Mouse (Mus musculus): ENCODE results near the gene Gabrr2.

The Gabrr2 gene

DNA sequence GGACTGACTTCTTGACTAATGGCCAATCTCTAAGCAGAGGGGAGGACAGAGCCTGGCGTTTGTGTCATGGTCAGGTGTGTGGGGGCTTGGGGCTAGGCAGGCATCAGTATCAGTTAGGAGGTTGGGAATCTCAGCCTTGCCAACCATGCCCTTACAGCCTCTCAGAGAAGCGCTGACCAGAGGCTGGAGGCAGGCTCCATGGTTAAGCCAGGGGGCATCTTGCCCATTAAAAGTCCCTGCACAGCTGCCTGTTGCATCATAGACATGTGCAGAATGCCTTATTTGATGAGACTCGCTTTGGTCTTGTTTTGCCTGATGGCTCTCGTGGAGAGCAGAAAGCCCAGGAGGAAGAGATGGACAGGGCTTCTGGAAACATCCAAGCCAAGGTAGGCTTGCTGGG is at the start of gene Gabrr2:
Gabrr2 (plus strand) TSS at position 19 of the 400 bp plus-strand sequence.
- in situ Hi-C loops (cut with MboI, MseI) = no loop called here

DNA sequence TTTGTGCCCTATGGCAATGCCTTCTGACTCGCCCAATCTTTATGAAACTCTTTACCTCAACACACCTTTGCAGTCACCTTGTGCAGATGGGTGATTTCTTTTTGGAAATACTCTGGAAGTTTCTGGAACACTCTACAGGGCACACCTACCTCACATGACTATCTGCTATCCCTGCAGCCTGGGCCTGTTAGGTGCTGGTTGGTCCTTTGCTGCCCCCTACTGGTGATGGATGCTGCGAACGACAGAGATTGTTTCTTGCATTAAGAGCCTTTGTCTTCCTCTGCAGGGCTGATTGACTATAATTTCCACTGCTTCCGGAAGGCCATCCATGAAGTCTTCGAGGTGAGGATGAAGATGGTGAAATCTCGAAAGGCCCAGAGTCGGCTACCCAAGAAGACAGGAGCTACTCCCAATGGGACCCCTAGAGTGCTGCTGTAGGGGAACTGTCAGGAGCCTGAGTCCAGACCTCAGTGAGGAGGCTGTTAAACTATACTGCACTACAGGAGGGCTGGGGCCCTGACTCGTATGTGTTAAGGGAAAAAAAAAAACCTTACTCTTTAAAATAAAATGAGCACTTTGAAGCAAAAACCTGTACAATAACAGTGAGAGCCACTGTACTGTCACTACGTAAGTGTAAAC is 44.3 kb upstream of the Gabrr2 start:
- in situ Hi-C loops (cut with MboI, MseI) = no loop called here

DNA sequence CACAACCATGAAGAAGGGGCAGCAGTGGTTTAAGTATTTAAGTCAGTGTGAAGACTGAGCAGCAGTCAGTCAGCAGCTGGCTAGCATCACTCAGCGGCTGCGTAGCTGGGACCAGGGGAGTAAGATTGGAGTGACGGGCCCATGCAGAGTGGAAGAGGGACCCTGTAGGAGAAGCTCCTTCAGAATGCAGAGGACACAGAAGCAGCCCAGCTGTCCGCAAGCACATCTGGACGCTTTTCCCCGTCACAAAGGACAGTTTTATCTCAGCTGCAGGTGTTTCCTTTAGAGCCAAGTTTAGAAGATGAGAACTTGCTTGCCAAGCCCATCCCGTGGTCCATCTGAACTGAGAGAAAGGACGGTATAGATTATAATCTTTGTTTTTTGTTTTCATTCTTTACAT is 38.4 kb upstream of the Gabrr2 start:
- in situ Hi-C loops (cut with MboI, MseI) = no loop called here

DNA sequence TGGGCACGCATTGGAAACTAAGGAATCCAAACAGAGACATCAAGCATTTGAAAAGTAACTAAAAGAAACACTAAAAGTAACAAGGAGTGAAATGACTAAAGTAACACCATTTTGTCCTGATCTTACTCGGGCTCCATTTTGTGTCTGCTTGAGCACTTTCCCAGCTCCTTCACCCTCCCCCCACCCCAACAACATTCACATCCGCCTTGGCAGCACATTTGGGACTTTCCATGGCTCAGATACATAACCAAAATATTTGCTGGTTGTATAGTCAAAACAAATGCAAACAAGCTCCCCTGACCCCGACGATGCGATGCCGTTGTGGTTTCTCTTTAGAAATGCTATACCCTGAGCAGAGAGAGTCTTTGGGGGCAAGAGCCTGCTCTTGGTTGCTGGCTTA is 33.7 kb upstream of the Gabrr2 start:
- in situ Hi-C loops (cut with MboI, MseI) = no loop called here

DNA sequence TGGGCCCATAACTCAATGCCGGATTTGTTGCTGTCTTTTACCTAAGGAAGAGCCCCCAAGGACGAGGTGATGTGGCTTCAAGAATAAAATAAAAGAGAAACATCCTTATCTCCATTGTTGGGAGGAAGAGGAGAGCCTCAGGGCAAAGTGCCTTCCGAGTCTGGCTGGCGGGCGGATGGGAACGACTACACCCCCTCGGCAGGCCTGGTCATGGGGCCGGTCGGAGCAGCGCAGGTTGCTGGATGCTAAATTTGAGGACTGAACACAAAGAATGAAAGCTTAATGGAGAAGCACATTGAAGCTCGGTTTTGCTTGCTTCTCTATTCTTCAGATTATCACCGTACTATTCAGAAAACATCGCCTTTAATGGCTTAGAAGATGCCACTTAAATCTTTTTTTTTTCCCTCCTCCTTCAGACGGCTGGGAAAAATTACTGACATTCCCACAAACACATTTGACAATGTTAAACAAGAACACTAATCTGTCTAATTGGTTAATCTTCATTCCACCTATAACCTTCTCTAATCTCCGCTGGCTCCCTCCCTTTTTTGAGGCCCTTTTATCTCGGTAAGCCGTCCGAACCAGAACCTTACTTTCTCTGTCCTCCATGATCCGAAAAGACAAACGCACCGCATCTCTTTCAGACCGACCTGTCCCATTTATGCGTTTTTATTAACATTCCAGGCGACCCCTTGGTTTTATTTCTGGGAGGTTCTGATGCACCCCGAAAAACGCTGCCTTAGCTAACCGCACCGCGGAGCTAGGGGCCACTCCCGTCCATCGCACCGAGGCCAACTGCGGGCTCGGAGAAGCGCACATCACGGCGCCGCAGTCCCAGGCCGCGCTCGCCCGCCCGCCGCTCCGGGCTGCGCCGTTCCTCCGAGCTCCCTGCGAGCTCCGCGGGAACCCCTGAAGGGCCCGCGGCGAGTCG is 32.3 kb upstream of the Gabrr2 start:
- in situ Hi-C loops (cut with MboI, MseI) = no loop called here

DNA sequence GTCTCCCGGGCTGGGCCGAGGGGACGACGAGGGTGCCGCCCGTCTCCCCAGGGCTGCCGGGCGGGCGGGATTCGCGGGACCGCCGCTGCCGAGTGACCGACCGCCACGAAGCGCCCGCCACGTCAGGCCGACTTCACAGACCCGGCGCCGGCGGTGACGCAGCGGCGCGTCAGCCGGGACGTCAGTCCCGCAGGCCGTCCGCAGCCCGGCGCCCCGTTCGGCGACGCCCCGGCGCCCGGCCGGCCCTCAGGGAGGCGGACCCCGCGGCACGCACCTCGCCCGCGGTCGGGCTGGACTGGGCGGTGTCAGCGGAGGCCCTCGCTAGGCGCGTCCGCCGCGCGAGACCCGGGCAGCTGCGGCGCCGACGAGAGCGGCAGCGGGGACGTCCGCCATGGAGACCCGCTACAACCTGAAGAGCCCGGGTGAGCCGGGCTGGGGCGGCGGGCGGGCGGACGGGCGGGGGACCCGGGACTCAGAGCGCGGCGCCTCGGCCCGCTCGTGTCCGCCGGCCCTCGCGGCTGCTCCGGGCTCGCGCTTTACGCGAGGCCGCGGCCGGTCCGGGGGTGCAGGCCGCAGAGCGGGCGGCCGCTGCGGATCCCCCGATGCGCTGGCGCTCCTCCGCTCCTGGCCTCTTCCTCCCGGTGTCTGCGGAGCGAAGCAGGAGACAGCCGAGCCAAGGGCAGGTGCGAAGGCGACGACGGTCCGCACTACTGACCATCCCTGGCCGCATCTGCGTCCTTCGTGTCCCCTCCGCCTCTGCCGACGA is 31.4 kb upstream of the Gabrr2 start, which contains the start of gene Ube2j1:
Ube2j1 (plus strand) TSS at position 222 of the 766 bp plus-strand sequence.
- in situ Hi-C loops (cut with MboI, MseI) = no loop called here

DNA sequence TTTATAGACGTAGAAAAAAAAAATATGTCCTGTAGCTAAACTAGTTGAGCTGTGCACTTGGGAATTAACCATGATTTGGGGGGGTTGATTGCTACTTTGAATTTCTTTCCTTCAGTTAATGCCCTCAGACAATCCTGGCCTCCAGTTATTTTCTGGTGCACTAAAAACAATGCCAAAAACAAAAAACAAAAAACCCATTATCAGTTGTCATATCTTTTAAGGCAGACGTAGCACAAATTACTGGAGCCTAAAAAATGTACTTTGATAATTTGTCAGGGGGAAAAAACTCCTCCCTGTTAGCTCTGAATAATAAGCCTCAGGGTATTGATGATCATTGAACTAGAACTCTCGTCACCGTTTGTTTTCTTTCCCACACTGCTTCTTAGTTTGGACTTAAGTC is 30.8 kb upstream of the Gabrr2 start:
- in situ Hi-C loops (cut with MboI, MseI) = no loop called here

DNA sequence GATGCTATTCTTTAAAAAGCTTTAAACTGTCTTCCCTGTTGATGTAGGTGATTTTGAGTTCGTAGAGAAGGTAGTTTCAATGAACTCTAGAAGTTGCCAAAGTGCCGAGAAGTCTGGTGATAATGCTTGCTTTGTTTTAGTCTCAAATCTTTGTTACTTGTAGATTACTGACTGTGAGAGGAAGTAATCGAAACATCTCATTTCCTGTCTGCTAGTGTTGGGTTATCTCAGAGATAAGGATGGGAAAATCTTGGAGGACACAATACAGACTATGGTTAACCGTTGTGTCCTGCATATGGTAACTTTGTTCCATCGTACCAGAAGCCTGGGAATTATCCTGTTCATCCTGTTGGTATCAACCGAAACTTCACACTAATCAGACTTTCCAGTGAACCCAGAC is 29.3 kb upstream of the Gabrr2 start:
- in situ Hi-C loops (cut with MboI, MseI) = no loop called here

DNA sequence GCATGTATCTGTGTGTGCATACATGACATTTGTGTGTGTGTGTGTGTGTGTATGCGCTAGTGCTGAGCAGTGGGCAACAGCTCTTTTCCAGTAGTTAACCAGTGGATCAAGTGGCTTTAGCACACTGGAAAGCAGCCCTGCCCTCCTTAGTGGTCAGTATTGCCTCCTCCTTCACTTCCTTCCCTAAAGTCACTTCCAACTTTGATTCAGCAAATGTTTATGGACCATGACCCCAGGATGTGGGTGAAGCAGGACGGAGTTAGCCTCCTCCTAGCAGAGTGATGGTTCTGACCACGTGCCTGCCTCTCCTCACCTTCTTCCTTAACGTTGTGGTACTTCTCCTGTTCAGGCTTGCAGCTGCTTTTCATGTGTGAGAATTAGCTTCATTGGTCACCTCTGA is 23.0 kb upstream of the Gabrr2 start:
- in situ Hi-C loops (cut with MboI, MseI) = no loop called here

DNA sequence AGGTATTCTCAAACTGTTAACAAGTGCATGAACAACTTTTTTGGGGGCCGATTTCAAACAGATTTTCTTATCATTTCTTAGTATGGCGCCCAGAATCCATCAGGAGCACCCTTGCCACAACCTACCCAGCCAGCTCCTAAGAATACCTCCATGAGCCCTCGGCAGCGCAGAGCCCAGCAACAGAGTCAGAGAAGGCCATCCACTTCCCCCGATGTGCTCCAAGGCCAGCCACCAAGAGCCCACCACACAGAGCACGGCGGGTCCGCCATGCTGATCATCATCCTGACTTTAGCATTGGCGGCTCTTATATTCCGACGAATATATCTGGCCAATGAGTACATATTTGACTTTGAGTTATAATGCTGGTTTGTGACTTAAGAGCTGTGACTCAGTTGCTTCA is 13.2 kb upstream of the Gabrr2 start:
- in situ Hi-C loops (cut with MboI, MseI) = no loop called here

DNA sequence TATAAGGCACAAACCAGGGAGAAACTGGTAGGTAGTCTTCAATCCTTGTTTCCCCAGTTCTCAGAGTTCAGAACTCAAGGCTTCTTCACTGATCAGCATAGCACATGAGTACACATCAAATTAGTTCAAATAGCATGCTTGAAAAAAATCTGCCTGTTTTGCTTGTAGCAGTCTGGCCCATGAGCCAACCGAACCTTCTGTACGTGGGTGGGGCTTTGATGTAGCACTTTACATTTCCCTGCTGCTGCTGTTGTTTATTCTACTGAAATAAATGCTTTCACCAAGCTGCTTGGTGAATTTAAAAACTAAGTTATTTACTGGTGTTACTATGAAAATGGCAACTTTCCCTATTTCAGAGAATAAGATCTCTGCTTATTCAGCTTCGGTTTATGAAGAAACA is 10.7 kb upstream of the Gabrr2 start:
- in situ Hi-C loops (cut with MboI, MseI) = no loop called here

DNA sequence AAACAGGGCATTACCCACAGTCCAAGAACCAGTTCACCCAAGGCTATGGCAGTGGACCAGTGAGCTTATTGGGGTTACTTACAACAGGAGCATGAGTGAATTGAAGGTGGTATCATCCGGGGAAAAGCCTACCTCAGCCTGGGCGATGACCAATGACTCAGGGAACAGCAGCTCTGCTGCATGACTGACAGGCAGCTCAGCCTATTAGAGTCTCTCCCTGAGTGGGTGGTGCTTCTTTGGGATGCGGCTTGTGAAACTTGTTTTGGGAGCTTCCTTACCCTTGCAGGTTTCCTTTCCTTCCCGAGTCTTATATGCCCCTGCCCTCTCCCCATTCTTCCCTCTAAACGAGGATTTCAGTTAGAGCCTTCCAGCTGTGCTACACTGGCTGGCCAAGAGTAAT is 10.1 kb upstream of the Gabrr2 start:
- in situ Hi-C loops (cut with MboI, MseI) = no loop called here

DNA sequence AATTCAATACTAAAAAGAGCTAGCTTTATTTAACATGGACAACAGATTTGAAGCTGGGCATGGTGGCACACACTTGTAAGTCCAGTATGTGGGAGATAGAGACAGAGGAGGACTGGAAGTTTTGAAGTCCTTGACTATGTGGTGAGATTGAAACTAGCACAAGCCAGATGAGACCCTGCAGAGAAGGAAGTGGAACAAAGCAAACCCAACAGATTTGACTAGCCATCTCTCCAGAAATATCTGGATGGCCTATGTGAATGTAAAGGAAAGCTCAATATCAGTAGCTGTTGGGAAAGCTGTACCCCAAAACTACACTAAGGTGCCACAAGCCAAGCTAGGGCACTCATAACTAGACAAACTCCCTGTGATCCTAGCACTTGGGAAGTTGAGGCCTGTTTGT is 8.4 kb upstream of the Gabrr2 start:
- in situ Hi-C loops (cut with MboI, MseI) = no loop called here

DNA sequence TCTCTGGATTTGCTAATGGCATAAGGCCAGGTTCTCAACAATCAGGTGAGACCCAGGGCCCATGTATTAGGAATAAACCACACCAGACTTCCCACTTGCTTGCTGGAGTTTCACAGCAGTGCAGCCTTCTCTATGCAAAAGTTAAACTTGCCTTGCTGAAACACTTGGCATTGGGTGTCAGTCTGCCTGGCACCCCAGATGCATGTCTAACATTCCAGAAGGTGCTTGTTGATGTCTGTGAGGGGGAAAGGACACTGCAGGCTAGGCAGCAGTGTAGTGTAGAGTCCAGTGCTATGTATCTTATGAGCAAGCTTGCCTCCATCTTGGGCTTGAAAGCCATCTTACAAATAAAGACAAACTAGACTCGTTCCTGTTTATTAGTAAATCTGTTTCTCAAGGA is 6.5 kb upstream of the Gabrr2 start:
- in situ Hi-C loops (cut with MboI, MseI) = no loop called here

DNA sequence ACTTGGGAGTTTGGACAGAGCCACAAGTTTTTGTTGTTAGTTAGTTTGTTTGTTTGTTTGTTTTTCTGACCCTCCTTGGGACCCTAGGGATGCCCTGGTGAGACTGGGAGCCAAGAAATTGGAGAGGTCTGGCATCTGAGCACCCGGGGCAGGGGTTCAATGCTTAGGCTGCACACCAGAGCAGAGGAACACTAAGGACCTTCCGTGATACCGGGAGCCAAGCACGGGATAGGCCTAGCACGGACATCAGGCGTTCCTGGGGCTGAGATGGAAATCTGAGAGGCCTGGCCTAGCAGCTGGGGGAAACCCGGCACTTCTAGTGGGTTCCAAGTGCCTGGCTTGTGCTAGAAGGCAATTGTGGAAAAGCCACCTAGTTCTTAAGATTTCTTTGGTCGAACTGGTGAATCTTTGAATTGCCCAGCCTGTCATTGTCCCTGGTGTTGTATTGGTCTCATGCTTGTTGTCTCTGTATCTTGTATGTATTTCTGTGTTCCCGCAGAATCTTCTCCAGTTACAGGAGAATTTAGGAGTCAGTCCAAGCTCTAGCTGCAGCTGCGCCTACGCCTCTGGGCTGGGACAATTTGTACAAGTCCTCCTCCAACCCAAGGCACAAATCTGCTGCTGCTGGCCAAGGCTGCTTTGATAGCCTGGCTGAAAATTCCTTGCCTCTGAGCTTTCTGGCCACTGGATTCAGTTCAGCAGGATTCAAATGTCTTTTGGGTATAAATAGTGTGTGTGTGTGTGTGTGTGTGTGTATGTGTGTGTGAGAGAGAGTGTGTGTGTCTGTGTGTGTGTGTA is 4.7 kb upstream of the Gabrr2 start:
- in situ Hi-C loops (cut with MboI, MseI) = no loop called here

DNA sequence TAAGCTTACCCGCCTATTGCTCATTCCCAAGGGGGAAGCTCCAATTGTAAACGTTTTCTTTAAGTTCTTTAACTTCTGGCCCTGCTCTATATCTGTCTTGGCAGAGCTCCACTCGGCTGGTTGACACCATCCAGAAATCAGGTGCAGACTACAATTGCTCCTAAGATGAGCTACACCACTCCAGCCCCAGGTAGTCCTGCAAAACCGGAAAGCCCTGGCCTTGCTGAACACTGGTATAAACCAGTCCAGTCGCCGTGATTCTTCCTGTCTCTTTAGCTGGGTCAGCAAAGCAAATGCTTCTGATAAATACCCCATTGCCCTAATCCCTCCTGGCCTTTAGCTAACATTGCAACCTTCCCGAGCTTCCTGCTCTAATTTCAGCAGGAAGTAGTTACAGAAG is 1.6 kb upstream of the Gabrr2 start:
- in situ Hi-C loops (cut with MboI, MseI) = no loop called here

DNA sequence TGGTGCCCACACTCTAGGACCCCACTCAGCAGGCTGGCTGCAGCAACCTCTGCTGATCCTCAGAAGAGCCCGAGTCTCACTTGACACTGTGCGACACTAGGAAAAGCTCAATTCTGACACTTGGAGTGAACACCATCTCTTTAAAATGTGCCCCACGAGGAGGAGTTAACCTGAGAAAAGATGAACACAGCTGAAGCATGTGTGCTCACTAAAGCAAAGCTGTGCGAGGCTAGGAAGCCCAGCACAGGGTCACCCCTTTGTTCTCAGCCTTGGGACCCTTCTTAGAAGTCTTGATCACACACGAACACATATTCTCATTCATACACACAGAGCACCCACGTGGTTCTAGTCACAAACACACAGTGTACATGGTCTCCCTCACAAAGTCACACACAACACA is 2.2 kb downstream of the Gabrr2 start:
- in situ Hi-C loops (cut with MboI, MseI) = no loop called here

DNA sequence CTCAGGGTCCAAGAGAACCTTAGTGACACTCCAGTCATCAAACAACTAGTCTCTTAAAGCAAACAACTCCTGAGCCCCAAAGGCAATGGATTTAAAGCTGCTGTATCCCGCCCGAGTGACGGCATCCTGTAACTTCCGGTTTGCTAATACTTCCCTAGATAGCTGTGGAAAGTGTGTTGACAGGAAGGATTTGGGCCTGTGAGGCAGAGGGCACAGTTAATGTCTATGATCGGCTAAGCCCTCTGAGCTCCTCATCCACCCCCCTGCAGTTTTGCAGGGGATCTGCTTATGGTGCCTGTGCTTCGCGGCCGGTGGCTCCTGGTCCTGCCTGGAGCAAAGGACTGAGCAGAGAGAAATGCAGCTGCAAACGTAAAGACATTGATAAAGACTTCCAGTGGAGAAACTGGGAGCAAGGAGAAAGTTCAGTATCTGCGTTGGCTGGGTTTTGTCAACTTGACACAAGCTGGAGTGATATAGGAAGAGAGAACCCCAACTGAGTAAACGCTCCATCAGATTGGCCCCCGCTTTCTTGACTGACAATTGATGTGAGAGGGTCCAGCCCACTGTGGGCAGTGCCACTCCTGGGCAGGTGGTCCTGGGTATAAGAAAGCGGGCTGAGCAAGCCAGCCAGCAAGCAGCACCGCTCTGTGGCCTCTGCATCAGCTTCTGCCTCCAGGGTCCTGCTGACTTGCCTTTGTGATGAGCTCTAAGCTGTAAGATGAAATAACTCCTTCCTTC is 3.6 kb downstream of the Gabrr2 start:
- in situ Hi-C loops (cut with MboI, MseI) = no loop called here

DNA sequence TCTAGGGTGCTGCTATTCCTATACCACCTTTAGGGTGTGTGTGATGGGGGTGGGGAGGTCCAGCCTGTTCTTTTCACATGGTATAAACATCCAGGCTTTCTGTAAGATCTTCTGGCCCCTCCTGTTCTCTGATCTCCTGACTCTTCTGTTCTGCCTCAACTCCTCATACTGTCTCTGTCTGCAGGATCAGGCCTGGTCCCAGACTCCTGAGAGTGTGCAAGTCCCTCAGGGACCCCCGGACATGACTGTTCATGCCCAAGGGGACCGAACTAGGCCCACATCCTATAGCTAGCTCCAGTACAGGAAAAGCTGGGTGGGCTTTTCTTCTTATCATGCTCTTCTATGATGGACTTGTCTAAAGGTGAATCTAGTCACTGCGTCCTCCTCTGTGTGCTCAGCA is 4.5 kb downstream of the Gabrr2 start:
- in situ Hi-C loops (cut with MboI, MseI) = no loop called here

DNA sequence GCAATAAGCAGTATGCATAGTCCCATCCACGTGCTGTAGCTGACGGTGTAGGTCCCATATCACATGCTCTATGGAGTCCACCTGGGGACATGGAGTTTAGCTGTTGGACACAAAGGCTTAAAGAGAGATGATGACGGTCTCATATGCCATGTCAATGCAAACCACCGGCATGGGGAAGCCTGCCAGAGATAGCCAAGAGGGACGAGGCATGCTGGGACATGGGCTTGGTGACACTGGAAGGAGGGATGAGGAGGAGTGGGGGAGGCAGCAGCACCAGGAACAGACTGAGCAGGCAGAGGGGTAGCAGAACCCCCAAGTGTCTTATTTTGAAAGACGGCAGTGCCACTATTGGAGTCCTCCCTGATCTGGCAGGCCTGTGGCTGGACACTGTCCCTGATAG is 5.0 kb downstream of the Gabrr2 start:
- in situ Hi-C loops (cut with MboI, MseI) = no loop called here

DNA sequence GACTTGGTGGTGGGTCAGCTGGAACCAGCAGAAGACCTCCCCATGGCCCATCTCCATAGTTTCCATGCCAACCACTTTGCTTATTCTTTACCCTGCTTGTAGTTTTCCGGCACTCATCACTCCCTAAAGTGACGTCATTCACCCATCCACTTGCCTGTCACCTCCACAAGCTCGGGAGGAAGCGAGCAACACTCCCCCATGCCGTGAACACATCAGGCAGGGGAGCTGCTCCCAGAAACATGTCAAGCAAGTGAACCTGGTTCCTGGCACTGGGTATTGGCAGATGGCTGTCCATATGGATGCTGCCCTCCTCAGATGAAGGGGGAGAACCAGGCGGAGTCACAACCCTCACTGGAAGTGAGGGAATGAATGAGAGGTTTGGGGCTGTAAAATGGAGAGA is 6.1 kb downstream of the Gabrr2 start:
- in situ Hi-C loops (cut with MboI, MseI) = no loop called here

All from regulatory T cell (primary cell).